Mouse (Mus musculus) heart, embryonic 13.5 days (tissue): ENCODE data around the gene Atrip. TPM values are rescaled to one million over a fixed set of nuclear protein-coding genes. Genes with fewer than 3 reads are reported as not detected.

Experiments used
- ATAC-seq: fragments of 200-750 bp; cut with Nextera tagmentation; 2 replicates; pipeline ENCODE4 v1.8.0; 2017; ENCODE audit warnings: moderate TSS enrichment; ENCODE audit not compliant: insufficient number of reproducible peaks, low FRiP score, low TSS enrichment; ENCODE audit errors: extremely low read depth
- H3K27ac ChIP-seq: fragments of 300-500 bp; sonication (generic); replicated peaks from 2 replicates; pipeline ENCODE4 v1.5.1; 2015; ENCODE audit warnings: moderate library complexity, mild to moderate bottlenecking, inconsistent platforms
- H3K27me3 ChIP-seq: fragments of 300-500 bp; sonication (generic); replicated peaks from 2 replicates; pipeline ENCODE4 v1.6.1; 2015; ENCODE audit warnings: mild to moderate bottlenecking, inconsistent platforms
- H3K36me3 ChIP-seq: fragments of 300-500 bp; sonication (generic); 2 replicates; pipeline ENCODE4 v1.6.1; 2015; ENCODE audit warnings: mild to moderate bottlenecking, inconsistent platforms
- H3K4me1 ChIP-seq: fragments of 300-500 bp; sonication (generic); 2 replicates; pipeline ENCODE4 v1.6.1; 2015; ENCODE audit warnings: inconsistent platforms
- H3K4me2 ChIP-seq: fragments of 300-500 bp; sonication (generic); 2 replicates; pipeline ENCODE4 v1.6.1; 2015; ENCODE audit warnings: inconsistent platforms, mild to moderate bottlenecking, moderate library complexity
- H3K4me3 ChIP-seq: fragments of 300-500 bp; sonication (generic); 2 replicates; pipeline ENCODE4 v1.5.1; 2015; ENCODE audit warnings: moderate library complexity, mild to moderate bottlenecking, inconsistent platforms
- H3K9ac ChIP-seq: fragments of 300-500 bp; sonication (generic); 2 replicates; pipeline ENCODE4 v1.6.1; 2015; ENCODE audit warnings: inconsistent platforms, mild to moderate bottlenecking, moderate library complexity
- H3K9me3 ChIP-seq: fragments of 300-500 bp; sonication (generic); 2 replicates; pipeline ENCODE4 v1.6.1; 2016; ENCODE audit warnings: inconsistent platforms
- WGBS: fragments of 180-500 bp; shearing (Covaris S2); methylation state at CpG from one replicate; pipeline ENCODE4 v1.1.7; 2015; ENCODE audit warnings: mixed read lengths; 5-methylcytosine and 5-hydroxymethylcytosine counted together
- polyA plus RNA-seq: library from polyadenylated mRNA; unstranded; fragments of >200 nt; fragmentation: Nextera tagmentation; extraction: Ambion mirVana; gene quantifications from 2 replicates; pipeline ENCODE4 v1.2.1, GENCODE M21; 2015

Gene Atrip
- polyA plus RNA-seq, 1 experiment from 2014 or later: 16.6 TPM

DNA sequence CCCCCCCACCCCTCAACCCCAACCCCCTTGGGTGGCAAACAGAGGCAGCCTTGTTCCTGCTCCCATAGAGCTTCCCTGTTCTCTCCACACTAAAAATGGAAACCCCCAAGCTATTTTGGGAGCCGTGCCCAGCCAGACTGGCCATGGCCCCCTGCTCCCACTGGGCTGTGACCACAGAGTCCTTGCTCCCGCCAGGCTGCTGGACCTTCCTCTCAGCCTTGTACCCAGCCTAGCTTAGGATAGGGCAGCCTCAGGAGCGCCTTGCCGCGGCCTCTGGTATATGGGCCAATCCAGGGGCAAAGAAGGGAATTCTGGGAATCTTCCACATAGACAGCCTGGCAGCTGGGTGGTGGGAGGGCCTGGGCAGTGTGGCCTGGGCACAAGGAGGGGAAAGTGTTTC is 23.9 kb upstream of the Atrip start:
- ATAC-seq: no peak

DNA sequence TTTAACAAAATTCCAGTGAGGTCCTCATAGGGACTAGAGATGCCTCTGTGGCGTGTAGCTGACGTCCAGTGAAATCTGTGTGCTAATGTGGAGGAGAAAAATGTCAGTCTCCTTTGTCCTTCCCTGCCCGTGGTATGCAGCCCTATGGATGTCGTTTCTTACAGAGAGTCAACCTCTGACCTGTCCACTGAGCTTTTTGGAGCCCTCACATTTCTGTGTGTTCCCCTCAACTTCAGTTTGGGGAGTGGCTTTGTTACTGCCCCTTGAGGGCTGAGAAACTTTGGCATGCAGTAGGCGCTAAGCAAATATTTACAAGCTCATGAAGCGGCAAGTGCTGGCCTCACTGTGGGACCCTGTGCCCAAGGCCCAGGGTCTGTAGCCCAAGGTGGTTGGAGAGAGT is 23.4 kb upstream of the Atrip start:
- Histone ChIP-seq H3K36me3 (peaks cover 26% of the 10 kb centered on the region), H3K27ac (peak overlapping the region; percentile 95), H3K4me2 (peak overlapping the region; percentile 85), H3K9me3 (no peaks in the 10 kb centered on the region), H3K27me3 (no peaks in the 10 kb centered on the region), H3K4me1 (peaks cover 74% of the 10 kb centered on the region), H3K9ac (peak overlapping the region; percentile 89), H3K4me3 (peak overlapping the region; percentile 63)
- no peak for ATAC-seq
- WGBS: 36% methylated on average over 6 of the region's 6 CpGs

More for the DNA sequence above, 23.9 kb upstream of the Atrip start:
- 44% methylated on average over 5 of the region's 5 CpGs for WGBS
- H3K4me3 ChIP-seq: peak overlapping the region; percentile 63
- peak overlapping the region; percentile 95 for H3K27ac ChIP-seq
- H3K4me1 ChIP-seq: peaks cover 78% of the 10 kb centered on the region
- H3K36me3 ChIP-seq: peaks cover 26% of the 10 kb centered on the region
- peak overlapping the region; percentile 85 for H3K4me2 ChIP-seq
- no peaks in the 10 kb centered on the region for H3K27me3 ChIP-seq
- H3K9me3 ChIP-seq: no peaks in the 10 kb centered on the region
- peak overlapping the region; percentile 89 for H3K9ac ChIP-seq

DNA sequence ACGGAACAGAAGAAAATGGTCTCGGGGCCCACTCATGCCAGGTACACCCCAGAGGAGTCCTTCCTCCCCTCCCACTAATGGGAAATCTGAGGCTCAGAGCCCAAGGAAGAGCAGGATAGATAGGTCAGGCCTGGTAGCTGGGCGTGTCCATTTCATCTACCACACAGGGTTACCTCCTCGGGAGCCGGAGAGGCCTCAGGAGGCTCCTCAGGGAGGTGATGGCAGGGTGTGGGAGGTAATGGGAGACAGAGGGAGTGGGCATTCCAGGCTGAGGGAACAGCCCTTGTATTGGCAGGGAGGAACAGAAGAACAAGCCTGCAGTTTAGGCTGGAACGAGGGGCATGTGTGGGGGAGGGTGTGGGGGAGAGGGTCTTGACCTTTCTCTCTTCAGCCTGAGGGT is 22.9 kb upstream of the Atrip start:
- H3K4me3 ChIP-seq: peak overlapping the region; percentile 63
- no peak for ATAC-seq
- 30% methylated on average over 6 of the region's 6 CpGs for WGBS
- peak overlapping the region; percentile 89 for H3K9ac ChIP-seq
- H3K4me2 ChIP-seq: peak overlapping the region; percentile 85
- peak overlapping the region; percentile 95 for H3K27ac ChIP-seq
- H3K36me3 ChIP-seq: peaks cover 26% of the 10 kb centered on the region
- H3K27me3 ChIP-seq: no peaks in the 10 kb centered on the region
- H3K9me3 ChIP-seq: no peaks in the 10 kb centered on the region
- peaks cover 74% of the 10 kb centered on the region for H3K4me1 ChIP-seq

DNA sequence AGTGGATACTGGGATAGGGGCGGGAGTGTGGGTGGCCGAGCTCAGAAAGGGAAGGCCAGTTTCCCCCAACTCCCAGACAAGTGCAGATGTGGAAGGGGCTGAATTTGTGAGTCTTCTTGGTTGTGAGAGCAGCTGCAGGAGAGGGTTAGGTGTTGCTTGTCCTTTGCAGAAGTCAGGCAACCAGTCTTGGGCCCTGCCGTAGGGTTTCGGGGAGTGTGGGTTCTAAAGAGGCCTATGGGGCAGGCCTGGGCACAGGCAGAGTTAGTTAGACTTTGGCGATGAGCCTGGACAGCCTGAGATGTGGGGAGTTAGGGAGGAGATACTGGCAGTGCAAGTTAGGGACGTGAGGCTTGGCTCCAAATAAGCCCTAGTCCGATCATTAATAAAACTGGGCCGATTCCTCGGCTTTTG is 22.3 kb upstream of the Atrip start:
- Histone ChIP-seq H3K36me3 (peaks cover 30% of the 10 kb centered on the region), H3K4me3 (peak overlapping the region; percentile 63), H3K27me3 (no peaks in the 10 kb centered on the region), H3K4me1 (peaks cover 74% of the 10 kb centered on the region), H3K9me3 (no peaks in the 10 kb centered on the region), H3K4me2 (peak overlapping the region; percentile 85), H3K27ac (peak overlapping the region; percentile 95), H3K9ac (peak overlapping the region; percentile 89)
- ATAC-seq: no peak
- WGBS: 34% methylated on average over 9 of the region's 9 CpGs

DNA sequence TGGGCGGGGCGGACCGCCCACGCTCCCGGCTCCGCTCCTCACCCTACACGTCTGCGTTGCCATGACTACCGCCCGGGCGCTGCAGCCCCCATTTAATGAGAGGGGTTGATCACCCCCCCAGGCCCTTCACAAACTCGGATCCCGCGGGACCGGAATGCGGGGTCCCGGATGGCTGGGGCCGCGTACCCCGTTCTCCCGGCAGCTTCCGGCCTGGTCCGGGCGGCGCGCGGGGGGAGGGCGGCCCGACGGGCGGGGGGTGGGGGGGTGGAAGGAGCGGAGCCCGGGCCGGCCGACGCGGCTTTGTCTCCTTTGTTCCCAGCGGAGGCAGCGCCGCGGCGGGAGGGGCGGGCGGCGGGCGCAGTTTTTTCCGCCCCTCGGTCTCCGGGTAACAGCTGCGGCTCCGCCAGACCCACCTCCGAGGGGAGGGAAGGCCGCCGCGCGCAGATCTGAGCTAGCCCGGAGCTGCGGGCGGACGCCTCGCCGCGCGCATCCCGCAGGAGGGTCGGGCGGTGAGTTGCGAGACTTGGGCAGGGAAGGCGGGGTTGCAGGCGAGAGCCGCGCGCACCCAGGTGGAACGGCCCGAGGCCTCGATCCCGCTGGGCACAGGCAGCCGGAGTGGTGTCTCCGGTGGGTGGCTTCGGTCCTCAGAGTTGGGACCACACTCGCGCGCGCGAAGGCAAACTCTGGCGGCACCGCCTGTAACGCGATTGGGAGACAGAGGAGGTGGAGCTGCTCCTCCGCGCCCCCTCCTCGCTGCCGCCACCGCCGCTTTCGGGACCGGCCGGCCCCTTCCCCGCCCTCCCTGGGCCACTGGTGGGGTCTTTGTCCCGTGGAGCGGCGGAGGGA is 21.4 kb upstream of the Atrip start, which contains the start of gene Plxnb1:
Plxnb1 (plus strand) TSS at position 253 of the 846 bp plus-strand sequence.
- peaks cover 67% of the 10 kb centered on the region for H3K4me1 ChIP-seq
- H3K36me3 ChIP-seq: peaks cover 32% of the 10 kb centered on the region
- 0 out of 2 replicates have a peak, but pooled peaks have one; percentile 12 for ATAC-seq
- WGBS: under 1% methylated on average over 98 of the region's 102 CpGs
- peak within 1 kb of the TSS; percentile 63 for H3K4me3 ChIP-seq
- peak within 1 kb of the TSS; percentile 89 for H3K9ac ChIP-seq
- peak within 1 kb of the TSS; percentile 85 for H3K4me2 ChIP-seq
- H3K9me3 ChIP-seq: no peaks in the 10 kb centered on the region
- peak within 1 kb of the TSS; percentile 95 for H3K27ac ChIP-seq
- H3K27me3 ChIP-seq: no peaks in the 10 kb centered on the region

DNA sequence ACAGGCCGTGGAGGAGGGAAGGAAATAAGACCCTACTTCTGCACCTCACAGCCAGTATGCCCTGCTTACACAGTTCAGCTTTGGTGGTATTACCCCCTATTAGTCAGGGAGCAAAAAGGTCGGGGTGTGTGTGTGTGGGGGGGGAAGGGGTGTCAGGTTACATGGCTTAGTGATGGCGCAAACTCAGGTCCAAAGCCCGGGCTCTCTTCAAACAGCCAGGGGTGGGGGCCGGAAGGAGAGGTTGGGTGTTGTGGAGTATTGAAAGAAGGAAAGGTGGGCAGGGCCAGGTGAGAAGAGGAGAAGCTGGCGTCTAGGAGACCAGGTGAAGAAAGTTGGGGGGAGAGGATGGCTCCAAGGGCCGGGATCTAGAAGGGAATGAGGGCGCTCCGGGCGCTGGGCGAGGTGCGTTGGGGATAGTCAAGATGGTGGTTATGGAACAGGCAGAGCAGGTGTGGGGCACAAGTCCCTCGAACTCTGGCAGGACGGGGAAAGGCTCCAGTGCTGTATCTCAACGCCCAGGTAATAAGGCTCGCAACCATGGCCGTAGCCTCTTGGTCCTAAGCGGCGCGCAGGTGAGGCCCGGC is 20.7 kb upstream of the Atrip start:
- Histone ChIP-seq H3K9me3 (no peaks in the 10 kb centered on the region), H3K36me3 (peaks cover 32% of the 10 kb centered on the region), H3K4me3 (peak overlapping the region; percentile 63), H3K27me3 (no peaks in the 10 kb centered on the region), H3K4me2 (peak overlapping the region; percentile 85), H3K27ac (peak overlapping the region; percentile 95), H3K4me1 (peaks cover 59% of the 10 kb centered on the region), H3K9ac (peak overlapping the region; percentile 89)
- WGBS: 3% methylated on average over 21 of the region's 21 CpGs
- no peak for ATAC-seq

DNA sequence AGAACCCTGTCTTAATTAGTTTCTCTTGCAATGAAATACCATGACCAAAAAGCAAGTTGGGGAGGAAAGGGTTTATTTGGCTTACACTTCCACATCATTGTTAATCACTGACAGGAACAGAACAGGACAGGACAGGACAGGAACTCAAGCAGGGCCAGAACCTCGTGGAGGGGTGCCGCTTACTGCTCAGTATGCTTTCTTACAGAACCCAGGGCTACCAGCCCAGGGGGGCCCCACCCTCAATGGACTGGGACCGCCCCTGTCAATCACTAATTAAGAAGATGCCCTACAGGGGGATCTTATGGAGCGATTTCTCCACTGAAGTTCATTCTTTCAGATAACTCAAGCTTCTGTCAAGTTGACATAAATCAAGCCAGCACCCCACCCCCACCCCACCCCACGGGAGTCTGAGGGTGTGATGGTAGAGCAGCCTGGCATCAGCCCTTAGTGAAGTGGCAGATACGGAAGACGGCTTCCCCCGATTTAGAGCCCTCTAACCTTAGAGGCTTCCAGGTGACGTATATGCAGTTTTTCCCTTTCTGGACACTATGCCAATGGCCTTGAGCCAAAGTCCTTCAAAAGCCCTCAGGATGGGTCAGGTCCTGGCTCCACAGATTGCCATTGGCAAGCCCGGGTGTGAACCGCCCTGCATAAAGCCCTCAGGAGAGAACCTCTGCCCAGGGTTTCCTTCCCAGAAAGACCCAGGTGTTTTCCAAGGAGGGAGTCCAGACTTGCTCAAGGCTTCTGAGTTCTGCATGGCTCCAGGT is 20.0 kb upstream of the Atrip start:
- no peaks in the 10 kb centered on the region for H3K27me3 ChIP-seq
- H3K9me3 ChIP-seq: no peaks in the 10 kb centered on the region
- H3K4me2 ChIP-seq: peak overlapping the region; percentile 85
- peak overlapping the region; percentile 89 for H3K9ac ChIP-seq
- WGBS: 15% methylated on average over 11 of the region's 11 CpGs
- H3K27ac ChIP-seq: peak overlapping the region; percentile 95
- H3K4me1 ChIP-seq: peaks cover 53% of the 10 kb centered on the region
- ATAC-seq: no peak
- peaks cover 39% of the 10 kb centered on the region for H3K36me3 ChIP-seq
- H3K4me3 ChIP-seq: peak overlapping the region; percentile 63

DNA sequence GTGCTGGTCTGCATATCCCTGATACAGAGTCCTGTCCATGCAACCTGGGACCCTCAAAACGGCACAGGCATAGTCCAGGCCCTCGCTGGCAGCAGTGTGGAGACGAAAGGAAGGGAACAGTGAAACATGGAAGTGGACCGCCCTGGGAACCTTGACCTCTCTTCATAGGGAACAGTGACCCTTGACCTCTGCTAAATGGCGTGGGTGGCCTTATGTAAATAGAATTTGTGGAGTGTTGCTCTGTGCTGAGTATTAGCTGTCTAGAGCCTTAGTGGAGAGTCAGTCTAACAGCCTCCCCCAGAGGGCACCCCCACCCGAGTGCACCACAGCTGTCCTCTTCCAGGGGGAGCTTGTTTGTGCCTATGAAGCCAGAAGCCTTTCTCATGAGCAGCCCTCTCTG is 18.9 kb upstream of the Atrip start:
- H3K36me3 ChIP-seq: peaks cover 42% of the 10 kb centered on the region
- 66% methylated on average over 6 of the region's 6 CpGs for WGBS
- H3K4me3 ChIP-seq: no peak overlapping the region
- H3K9ac ChIP-seq: no peak overlapping the region
- peak overlapping the region; percentile 29 for H3K27ac ChIP-seq
- no peaks in the 10 kb centered on the region for H3K27me3 ChIP-seq
- no peak for ATAC-seq
- no peak overlapping the region for H3K4me2 ChIP-seq
- H3K4me1 ChIP-seq: peaks cover 45% of the 10 kb centered on the region
- H3K9me3 ChIP-seq: no peaks in the 10 kb centered on the region

DNA sequence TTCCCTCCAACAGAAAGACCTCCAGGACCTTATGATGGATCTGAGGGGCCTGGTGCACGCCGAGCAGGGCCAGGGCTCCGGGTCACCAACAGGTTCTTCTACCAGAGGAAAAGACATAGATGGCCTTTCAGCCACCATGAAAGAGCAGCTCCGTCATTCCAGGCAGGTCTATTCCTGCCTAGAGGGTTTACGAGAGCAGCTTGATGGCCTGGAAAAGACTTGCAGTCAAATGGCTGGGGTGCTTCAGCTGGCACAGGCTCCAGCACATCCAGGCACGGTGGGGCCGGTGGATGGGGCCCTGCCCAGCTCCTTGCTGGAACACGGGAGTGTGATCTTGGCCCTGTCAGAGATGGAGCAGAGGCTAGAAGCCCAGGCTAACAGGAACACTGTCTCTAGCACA is 17.9 kb upstream of the Atrip start:
- WGBS: 83% methylated on average over 8 of the region's 8 CpGs
- H3K4me1 ChIP-seq: peaks cover 40% of the 10 kb centered on the region

DNA sequence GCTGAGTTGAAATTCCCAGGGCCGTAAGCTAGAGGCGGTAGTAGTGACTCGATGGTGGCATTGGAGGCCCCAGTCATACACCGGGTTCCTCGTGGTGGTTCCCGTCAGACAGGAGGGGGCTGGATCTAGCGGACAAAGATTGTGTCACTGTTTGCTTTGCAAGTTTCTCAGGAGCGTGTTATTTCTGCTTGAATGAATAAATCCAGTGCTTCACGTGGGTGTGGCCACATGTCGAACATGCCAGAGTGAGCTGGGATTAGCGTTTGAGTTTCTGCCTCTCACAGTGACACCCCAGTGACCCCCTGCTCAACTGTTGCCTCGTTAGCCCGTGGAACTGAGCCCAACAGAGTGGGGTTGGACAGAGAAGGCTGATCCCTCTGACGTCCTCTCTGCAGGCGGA is 16.5 kb upstream of the Atrip start:
- peaks cover 32% of the 10 kb centered on the region for H3K4me1 ChIP-seq
- H3K4me3 ChIP-seq: no peak overlapping the region
- 74% methylated on average over 15 of the region's 15 CpGs for WGBS
- H3K9ac ChIP-seq: no peak overlapping the region
- no peak for ATAC-seq
- no peak overlapping the region for H3K27ac ChIP-seq
- no peaks in the 10 kb centered on the region for H3K27me3 ChIP-seq
- no peaks in the 10 kb centered on the region for H3K9me3 ChIP-seq
- no peak overlapping the region for H3K4me2 ChIP-seq
- H3K36me3 ChIP-seq: peaks cover 42% of the 10 kb centered on the region

More for the DNA sequence above, 17.9 kb upstream of the Atrip start:
- Histone ChIP-seq H3K9me3 (no peaks in the 10 kb centered on the region), H3K9ac (no peak overlapping the region), H3K27ac (no peak overlapping the region), H3K4me3 (no peak overlapping the region), H3K27me3 (no peaks in the 10 kb centered on the region), H3K36me3 (peaks cover 42% of the 10 kb centered on the region), H3K4me2 (no peak overlapping the region)
- ATAC-seq: no peak

DNA sequence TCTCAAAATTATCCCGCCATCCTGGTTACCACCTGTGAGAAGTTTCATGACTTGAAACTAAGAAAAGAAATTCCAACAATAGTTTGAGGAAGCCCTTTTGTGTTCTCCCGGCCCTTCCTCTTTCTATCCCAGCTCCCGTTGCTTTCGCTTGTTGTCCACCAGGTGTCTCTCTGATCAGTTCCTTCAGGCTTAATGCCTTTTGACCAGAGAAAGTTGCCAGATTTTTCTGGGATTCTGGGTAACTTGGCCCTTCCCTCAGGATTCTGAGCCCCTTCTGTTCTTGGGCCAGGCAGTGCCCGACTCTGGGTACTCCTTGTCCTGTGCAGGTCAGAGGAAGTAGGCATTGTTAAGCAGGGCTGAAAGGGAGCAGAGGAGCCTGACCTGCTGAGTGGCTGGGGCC is 14.1 kb upstream of the Atrip start:
- Histone ChIP-seq H3K27ac (no peak overlapping the region), H3K4me1 (peaks cover 16% of the 10 kb centered on the region), H3K9ac (peak overlapping the region; percentile 20), H3K4me2 (no peak overlapping the region), H3K4me3 (no peak overlapping the region), H3K27me3 (no peaks in the 10 kb centered on the region), H3K36me3 (peaks cover 42% of the 10 kb centered on the region), H3K9me3 (no peaks in the 10 kb centered on the region)
- WGBS: 10% methylated on average over 5 of the region's 5 CpGs
- ATAC-seq: no peak
